Mouse (Mus musculus) hindbrain, embryonic 14.5 days (tissue): ENCODE measurements around the gene Myef2. TPM values are rescaled to one million over a fixed set of nuclear protein-coding genes. Genes with fewer than 3 reads are reported as not detected.
"Not testable (repeated sequence)": the region's sequence is repeated elsewhere in the genome, so short reads cannot be mapped to it uniquely, and the experiment has no call there.

Experiments used
- ATAC-seq: fragments of 200-750 bp; cut with Nextera tagmentation; 2 replicates; pipeline ENCODE4 v1.8.0; 2017; ENCODE audit warnings: moderate number of reproducible peaks, mild to moderate bottlenecking, moderate TSS enrichment, moderate library complexity; ENCODE audit not compliant: low FRiP score
- DNase-seq: peaks from one replicate; pipeline ENCODE4 v3.0.0-alpha.2; 2015; ENCODE audit warnings: low spot score
- H3K27ac ChIP-seq: fragments of 300-500 bp; sonication (generic); 2 replicates; pipeline ENCODE4 v1.5.1; 2014; ENCODE audit warnings: mild to moderate bottlenecking, moderate library complexity
- H3K27me3 ChIP-seq: fragments of 300-500 bp; sonication (generic); 2 replicates; pipeline ENCODE4 v1.6.1; 2014; ENCODE audit warnings: mild to moderate bottlenecking, low read length, mixed read lengths; ENCODE audit not compliant: control insufficient read depth, insufficient read depth
- H3K36me3 ChIP-seq: fragments of 300-500 bp; sonication (generic); replicated peaks from 2 replicates; pipeline ENCODE4 v1.6.1; 2014; ENCODE audit not compliant: control insufficient read depth, insufficient read depth
- H3K4me1 ChIP-seq: fragments of 300-500 bp; sonication (generic); replicated peaks from 2 replicates; pipeline ENCODE4 v1.6.1; 2014; ENCODE audit warnings: antibody characterized with exemption, low read length, mixed read lengths; ENCODE audit not compliant: control insufficient read depth, insufficient read depth
- H3K4me2 ChIP-seq: fragments of 300-500 bp; sonication (generic); replicated peaks from 2 replicates; pipeline ENCODE4 v1.6.1; 2014; ENCODE audit warnings: mild to moderate bottlenecking, moderate library complexity
- H3K4me3 ChIP-seq: fragments of 300-500 bp; sonication (generic); replicated peaks from 2 replicates; pipeline ENCODE4 v1.5.1; 2014; ENCODE audit warnings: mild to moderate bottlenecking, low read length
- H3K9ac ChIP-seq: fragments of 300-500 bp; sonication (generic); 2 replicates; pipeline ENCODE4 v1.6.1; 2014
- H3K9me3 ChIP-seq: fragments of 300-500 bp; sonication (generic); 2 replicates; pipeline ENCODE4 v1.6.1; 2016; ENCODE audit warnings: low read length; ENCODE audit not compliant: control insufficient read depth
- WGBS: fragments of 180-500 bp; shearing (Covaris S2); extraction: QIAGEN DNeasy Blood & Tissue Kit; methylation state at CpG from one replicate; pipeline ENCODE4 v1.1.7; 2014; 5-methylcytosine and 5-hydroxymethylcytosine counted together
- polyA plus RNA-seq: library from polyadenylated mRNA; unstranded; fragments of >200 nt; fragmentation: Nextera tagmentation; extraction: Ambion mirVana; gene quantifications from 2 replicates; pipeline ENCODE4 v1.2.1, GENCODE M21; 2014

Myef2 gene
- polyA plus RNA-seq, 1 experiment from 2014 or later, result 227 TPM

DNA sequence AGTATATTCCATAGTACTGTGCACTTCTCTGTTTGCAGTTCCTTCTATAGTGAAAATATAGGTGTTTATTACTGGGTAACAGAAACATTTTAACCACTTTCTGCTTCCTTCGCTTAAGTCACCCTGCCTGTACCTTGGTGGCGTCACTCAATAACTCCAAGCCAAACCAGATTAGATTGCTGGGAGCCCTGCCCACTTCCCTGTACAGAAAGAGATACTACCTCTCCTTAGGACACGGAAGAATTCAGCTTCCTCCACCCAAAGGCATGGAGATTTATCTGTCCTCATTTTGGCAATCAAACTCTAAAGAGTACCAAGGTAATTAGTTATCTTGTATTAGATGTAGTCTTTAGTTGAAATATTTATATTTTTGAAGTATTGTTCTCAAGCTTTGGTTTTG, 3.3 kb upstream of the Myef2 start:
- no peak overlapping the region for H3K27ac ChIP-seq
- 92% methylated on average over 3 of the region's 3 CpGs for WGBS

DNA sequence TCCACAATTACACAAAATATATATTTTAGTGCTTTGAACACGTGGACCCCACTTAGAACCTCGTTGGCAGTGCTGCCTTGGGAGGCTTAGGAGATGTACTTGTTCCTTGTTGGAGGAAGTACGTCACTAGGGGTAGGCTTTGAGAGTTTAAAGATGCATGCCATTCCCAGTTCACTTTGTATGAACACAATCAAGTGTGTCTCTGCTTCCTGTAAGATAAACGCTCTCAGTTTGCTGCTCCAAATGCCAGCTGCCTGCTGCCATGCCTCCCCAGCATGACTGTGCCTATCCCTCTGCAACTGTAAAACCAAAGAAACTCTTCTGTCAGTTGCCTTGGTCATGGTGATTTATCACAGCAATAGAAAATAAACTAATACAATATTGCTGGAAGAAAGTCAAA, 2.4 kb upstream of the Myef2 start:
- no peak overlapping the region for H3K4me3 ChIP-seq
- ATAC-seq (no peak), DNase-seq (no peak)
- no peak overlapping the region for H3K4me2 ChIP-seq
- H3K4me1 ChIP-seq, result peaks cover 15% of the 10 kb centered on the region
- H3K36me3 ChIP-seq, result no peaks in the 10 kb centered on the region
- H3K27ac ChIP-seq, result no peak overlapping the region
- 31% methylated on average over 4 of the region's 4 CpGs for WGBS
- H3K9ac ChIP-seq, result no peak overlapping the region
- no peaks in the 10 kb centered on the region for H3K9me3 ChIP-seq
- H3K27me3 ChIP-seq, result no peaks in the 10 kb centered on the region

More for the DNA sequence above, 3.3 kb upstream of the Myef2 start:
- Histone ChIP-seq H3K4me1 (peaks cover 6% of the 10 kb centered on the region), H3K4me2 (no peak overlapping the region), H3K4me3 (no peak overlapping the region), H3K27me3 (no peaks in the 10 kb centered on the region), H3K36me3 (no peaks in the 10 kb centered on the region), H3K9ac (no peak overlapping the region), H3K9me3 (no peaks in the 10 kb centered on the region)
- ATAC-seq (no peak), DNase-seq (no peak)

DNA sequence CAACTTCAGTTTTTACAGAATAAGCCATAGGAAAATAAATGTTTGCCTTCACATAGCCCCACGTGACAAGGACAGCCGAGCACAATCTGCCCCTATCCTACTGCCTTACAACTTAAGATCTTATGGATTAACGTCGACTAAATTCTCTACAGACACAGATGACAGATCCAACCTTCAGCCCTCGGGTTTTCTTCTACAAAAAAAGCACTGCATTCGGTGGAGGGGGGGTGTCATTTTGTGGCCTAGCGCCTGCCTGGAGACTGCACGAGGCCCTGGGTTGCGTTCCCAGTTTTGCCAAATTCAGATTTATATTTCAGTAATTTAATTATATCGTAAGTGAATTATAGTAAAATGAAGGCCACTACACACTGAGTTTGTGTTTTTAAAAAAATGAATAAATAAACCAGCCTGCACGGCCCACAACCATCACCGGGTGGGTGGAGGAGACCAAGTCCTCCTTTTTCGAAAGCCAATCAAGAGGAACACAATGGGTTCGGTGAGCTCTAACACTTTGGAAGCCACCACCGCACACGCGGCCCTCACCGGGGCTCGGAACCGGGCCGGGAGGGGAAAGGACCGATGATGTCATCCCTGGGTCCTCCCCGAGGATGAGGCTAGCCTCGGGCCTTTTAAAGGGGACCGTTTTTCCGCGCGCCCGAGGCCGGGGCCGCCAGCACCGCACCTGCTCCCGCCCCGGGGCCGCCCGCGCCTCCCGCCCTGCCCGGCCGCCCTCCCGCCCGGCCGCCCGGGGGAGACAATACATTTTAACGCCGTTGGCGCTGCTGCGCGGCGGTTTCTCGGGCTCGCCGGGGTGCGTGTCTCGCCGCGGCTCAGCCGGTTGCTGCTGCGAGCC, 611 bp downstream of the Myef2 start:
- Histone ChIP-seq H3K27ac (peak overlapping the region; percentile 96), H3K9me3 (no peaks in the 10 kb centered on the region), H3K4me3 (peak overlapping the region; percentile 80), H3K36me3 (no peaks in the 10 kb centered on the region), H3K4me1 (peaks cover 27% of the 10 kb centered on the region), H3K4me2 (peak overlapping the region; percentile 84), H3K27me3 (no peaks in the 10 kb centered on the region), H3K9ac (peak overlapping the region; percentile 97)
- WGBS, result 0% methylated on average over 51 of the region's 59 CpGs
- ATAC-seq, result peak; percentile 77
- DNase-seq, result peak; percentile 66

DNA sequence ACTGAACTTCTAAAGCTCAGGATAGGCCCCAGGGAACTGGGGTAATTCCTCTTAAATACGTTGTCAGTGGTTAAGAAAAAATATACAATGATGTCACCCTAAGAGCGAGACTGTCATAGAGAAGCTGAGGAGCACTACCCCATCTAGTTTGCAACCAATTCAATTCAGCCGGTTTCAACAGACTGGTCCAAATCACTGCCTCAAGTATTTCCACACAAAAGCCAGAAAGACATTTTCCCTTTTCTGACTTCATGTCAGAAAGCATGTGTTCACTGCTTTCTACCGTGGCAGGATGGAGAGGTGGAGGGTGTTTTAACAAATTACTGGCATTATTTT, 1.2 kb downstream of the Myef2 start:
- Histone ChIP-seq H3K27me3 (no peaks in the 10 kb centered on the region), H3K4me1 (peaks cover 27% of the 10 kb centered on the region), H3K9ac (peak overlapping the region; percentile 97), H3K27ac (peak overlapping the region; percentile 96), H3K4me2 (peak overlapping the region; percentile 84), H3K4me3 (peak overlapping the region; percentile 80), H3K9me3 (no peaks in the 10 kb centered on the region), H3K36me3 (no peaks in the 10 kb centered on the region)
- 1% methylated on average over 4 of the region's 4 CpGs for WGBS
- no peak for ATAC-seq
- peak; percentile 42 for DNase-seq

DNA sequence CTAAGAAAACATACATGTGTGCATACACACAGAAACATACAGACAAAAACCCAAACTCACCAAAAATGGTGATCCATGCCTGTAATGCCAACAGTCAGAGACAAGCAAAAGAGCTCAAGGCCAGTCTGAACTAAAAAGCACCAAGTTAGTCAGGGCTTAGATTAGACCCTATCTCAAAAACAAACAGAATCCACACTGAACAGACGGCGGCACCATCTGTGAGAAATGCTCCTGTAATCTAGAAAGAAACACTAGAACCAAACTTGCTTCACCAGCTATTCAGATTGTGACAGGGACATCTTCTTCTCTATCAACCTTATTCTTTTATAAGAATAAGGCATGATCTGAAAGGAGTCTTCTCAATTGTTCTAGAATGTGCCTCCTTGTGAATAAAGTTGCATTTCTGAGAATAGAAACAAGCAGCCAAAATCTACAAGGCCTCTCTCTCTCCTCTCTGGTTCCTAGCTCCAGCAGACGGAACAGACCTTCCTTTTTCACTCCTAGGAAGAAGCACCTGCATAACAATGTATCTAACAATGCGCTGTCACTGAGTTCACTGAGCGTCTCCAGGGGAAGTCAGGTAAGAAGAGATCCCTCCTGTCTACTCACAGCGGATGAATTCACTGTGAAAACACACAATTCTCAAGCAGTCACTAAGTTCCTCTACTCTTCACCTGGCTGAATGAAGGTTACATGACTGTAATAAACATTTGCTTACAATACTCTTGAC, 3.9 kb downstream of the Myef2 start:
- Histone ChIP-seq H3K36me3 (peaks cover 17% of the 10 kb centered on the region), H3K4me2 (peak overlapping the region; percentile 19; the same call in 1 of the 2 replicates), H3K9me3 (no peaks in the 10 kb centered on the region), H3K27ac (no peak overlapping the region), H3K4me3 (no peak overlapping the region), H3K27me3 (no peaks in the 10 kb centered on the region), H3K4me1 (peaks cover 27% of the 10 kb centered on the region), H3K9ac (no peak overlapping the region)
- 57% methylated on average over 6 of the region's 6 CpGs for WGBS
- DNase-seq (no peak), ATAC-seq (no peak)

GRCm38 (mm10) chr2:125106536-125106935, 16.9 kb downstream of the Myef2 start:
- 84% methylated on average over 4 of the region's 4 CpGs for WGBS
- not testable (repeated sequence) for H3K4me2 ChIP-seq, H3K9me3 ChIP-seq

GRCm38 (mm10) chr2:125104491-125104890, 19.0 kb downstream of the Myef2 start:
- H3K27me3 ChIP-seq, DNase-seq, H3K27ac ChIP-seq, ATAC-seq, H3K9ac ChIP-seq, H3K4me2 ChIP-seq, H3K4me3 ChIP-seq, H3K4me1 ChIP-seq, H3K9me3 ChIP-seq: not testable (repeated sequence)
- WGBS, result 96% methylated on average over 13 of the region's 13 CpGs
- peaks cover 55% of the 10 kb centered on the region for H3K36me3 ChIP-seq

More at GRCm38 (mm10) chr2:125106536-125106935, 16.9 kb downstream of the Myef2 start:
- not testable (repeated sequence) for H3K4me3 ChIP-seq, H3K27ac ChIP-seq, H3K9ac ChIP-seq, ATAC-seq, H3K4me1 ChIP-seq, DNase-seq, H3K27me3 ChIP-seq
- peaks cover 62% of the 10 kb centered on the region for H3K36me3 ChIP-seq

- not testable (repeated sequence) for H3K27ac ChIP-seq, H3K4me3 ChIP-seq, ATAC-seq, H3K27me3 ChIP-seq, DNase-seq, H3K4me2 ChIP-seq, H3K9me3 ChIP-seq, H3K4me1 ChIP-seq, H3K9ac ChIP-seq
- H3K36me3 ChIP-seq, result peaks cover 65% of the 10 kb centered on the region
- WGBS, result 74% methylated on average over 3 of the region's 3 CpGs
Measured at GRCm38 (mm10) chr2:125092123-125092522, 31.3 kb downstream of the Myef2 start.

GRCm38 (mm10) chr2:125088757-125089156, 34.7 kb downstream of the Myef2 start:
- Histone ChIP-seq H3K27me3 (no peaks in the 10 kb centered on the region), H3K4me3 (no peak overlapping the region), H3K4me1 (no peaks in the 10 kb centered on the region), H3K4me2 (no peak overlapping the region), H3K36me3 (peaks cover 66% of the 10 kb centered on the region), H3K9ac (no peak overlapping the region), H3K27ac (no peak overlapping the region), H3K9me3 (no peaks in the 10 kb centered on the region)
- 89% methylated on average over 7 of the region's 7 CpGs for WGBS
- no peak for ATAC-seq
- no peak for DNase-seq
